In genomic region chr2:81251321-81251720, GRCm38 (mm10) we compare ENCODE assay signal across 15 mouse cellular contexts.
"Had no signal": no experiment of that assay in that cellular context is flagged by ENCODE, and none has a peak within 500 bp of the region (broad histone marks: within the 10 kb centered on the region; RNA-seq: fewer than 3 reads in every experiment).

No protein-coding gene starts in this region.

- H3K27ac ChIP-seq: lung, embryonic 15.5 days; macrophage; midbrain, embryonic 13.5 days; midbrain, embryonic 15.5 days; neural tube, embryonic 12.5 days; stomach, embryonic 15.5 days; stomach, postnatal 0 days had no signal

- H3K4me3 ChIP-seq: lung, embryonic 15.5 days; megakaryocyte, embryonic 14.5 days; midbrain, embryonic 13.5 days; midbrain, embryonic 15.5 days; neural tube, embryonic 12.5 days; stomach, embryonic 15.5 days had no signal

- H3K4me1 ChIP-seq: lung, embryonic 15.5 days; megakaryocyte, embryonic 14.5 days; midbrain, embryonic 13.5 days; midbrain, embryonic 15.5 days; neural tube, embryonic 12.5 days; stomach, embryonic 15.5 days had no signal

- DNase-seq: lung, adult 2 months; lung, postnatal 14 days; lung, postnatal 36 days; right cerebral cortex, postnatal 14 days; thymus, adult 2 months; thymus, postnatal 25 days; thymus, postnatal 4 days had no signal

- H3K36me3 ChIP-seq: lung, embryonic 15.5 days; midbrain, embryonic 13.5 days; midbrain, embryonic 15.5 days; neural tube, embryonic 12.5 days; stomach, embryonic 15.5 days had no signal

- H3K27me3 ChIP-seq: lung, embryonic 15.5 days; megakaryocyte, embryonic 14.5 days; midbrain, embryonic 13.5 days; midbrain, embryonic 15.5 days; neural tube, embryonic 12.5 days; stomach, embryonic 15.5 days had no signal
